10 mouse cellular contexts compared by ENCODE assay signal in the genomic region with DNA sequence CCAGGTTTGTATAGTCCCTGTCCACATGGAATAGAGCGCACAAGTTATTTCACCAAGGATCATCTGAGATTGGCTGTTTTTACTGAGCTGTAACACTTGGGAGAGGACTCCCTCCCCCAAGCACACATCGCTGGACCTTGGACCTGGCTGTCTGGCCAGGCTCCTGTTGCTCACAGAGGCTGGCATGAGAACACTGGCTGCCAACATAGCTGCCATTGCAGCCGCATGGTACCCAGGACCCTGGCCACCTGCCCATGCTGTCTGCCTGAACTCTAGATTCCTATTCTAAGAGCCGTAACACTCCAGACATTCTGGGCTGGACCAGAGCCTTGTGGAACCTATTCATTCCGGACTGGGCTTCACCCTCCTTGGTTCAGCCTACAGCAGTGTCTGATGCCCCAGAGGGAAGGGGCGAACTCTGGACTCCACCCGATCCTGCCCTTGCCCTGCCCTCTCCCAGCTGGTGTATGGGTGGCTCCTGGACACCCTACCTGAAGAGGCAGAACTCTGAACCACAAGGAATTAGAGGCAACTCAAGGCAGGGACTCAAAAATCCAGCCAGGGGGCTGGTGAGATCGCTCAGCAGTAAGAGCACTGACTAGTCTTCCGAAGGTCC. TPM values are rescaled to one million over a fixed set of nuclear protein-coding genes. Genes with fewer than 3 reads are reported as not detected.
A peak's percentile ranks its signal among the peaks of the same experiment; 100 is the strongest.
DNase-seq lines count a peak whose midpoint lies in the region; ATAC-seq and TF ChIP-seq lines count a peak whose summit lies in the region.
"Had no signal": no experiment of that assay in that cellular context is flagged by ENCODE, and none has a peak within 500 bp of the region (broad histone marks: within the 10 kb centered on the region; RNA-seq: fewer than 3 reads in every experiment).

No protein-coding gene starts in this region.

- ATAC-seq in hindbrain, embryonic 14.5 days (ENCODE audit: low FRiP score): no peak
- peak; percentile 61 for ATAC-seq in hindbrain, postnatal 0 days
- ATAC-seq in limb, embryonic 14.5 days (ENCODE audit: low FRiP score, low read depth): no peak
- no peak for ATAC-seq in granulocyte monocyte progenitor cell, adult 5-6 weeks (replicated peaks; ENCODE audit: poor library complexity, severe bottlenecking)
- ATAC-seq: inflammation-experienced regulatory T-cells, adult 6 months had no signal

- peak overlapping the region; percentile 87 for H3K27ac ChIP-seq in hindbrain, embryonic 10.5 days
- no peak overlapping the region for H3K27ac ChIP-seq in hindbrain, embryonic 14.5 days
- H3K27ac ChIP-seq in hindbrain, postnatal 0 days: no peak overlapping the region
- H3K27ac ChIP-seq in limb, embryonic 14.5 days (replicated peaks; ENCODE audit: low read depth, low read length): peak overlapping the region; percentile 90

- no peak overlapping the region for H3K4me3 ChIP-seq in hindbrain, embryonic 10.5 days
- no peak overlapping the region for H3K4me3 ChIP-seq in hindbrain, embryonic 14.5 days (replicated peaks; ENCODE audit: low read length)
- H3K4me3 ChIP-seq in hindbrain, postnatal 0 days (ENCODE audit: low read length): no peak overlapping the region
- H3K4me3 ChIP-seq in limb, embryonic 14.5 days (replicated peaks; ENCODE audit: low read length): no peak overlapping the region

- 92% methylated on average over 9 of the region's 9 CpGs for WGBS in hindbrain, embryonic 10.5 days
- WGBS in hindbrain, embryonic 14.5 days: 83% methylated on average over 9 of the region's 9 CpGs
- 72% methylated on average over 9 of the region's 9 CpGs for WGBS in hindbrain, postnatal 0 days
- 86% methylated on average over 9 of the region's 9 CpGs for WGBS in limb, embryonic 14.5 days

- H3K36me3 ChIP-seq in hindbrain, embryonic 10.5 days: no peaks in the 10 kb centered on the region
- H3K36me3 ChIP-seq in hindbrain, embryonic 14.5 days (replicated peaks; ENCODE audit: control insufficient read depth, insufficient read depth): no peaks in the 10 kb centered on the region
- H3K36me3 ChIP-seq in hindbrain, postnatal 0 days (ENCODE audit: insufficient read depth, low read length): no peaks in the 10 kb centered on the region
- no peaks in the 10 kb centered on the region for H3K36me3 ChIP-seq in limb, embryonic 14.5 days (ENCODE audit: control insufficient read depth, insufficient read depth, low read length)

- H3K4me1 ChIP-seq in hindbrain, embryonic 10.5 days (replicated peaks): peaks cover 65% of the 10 kb centered on the region
- H3K4me1 ChIP-seq in hindbrain, embryonic 14.5 days (replicated peaks; ENCODE audit: control insufficient read depth, insufficient read depth, low read length): peaks cover 32% of the 10 kb centered on the region
- H3K4me1 ChIP-seq in hindbrain, postnatal 0 days (ENCODE audit: insufficient read depth, low read length): peaks cover 17% of the 10 kb centered on the region
- peaks cover 35% of the 10 kb centered on the region for H3K4me1 ChIP-seq in limb, embryonic 14.5 days (ENCODE audit: control insufficient read depth, insufficient read depth, low read length)

- 0 out of 2 replicates have a peak, but pooled peaks have one; percentile 3 for TF ChIP-seq CTCF in hindbrain, postnatal 0 days (IDR thresholded peaks at IDR 0.05; ENCODE audit: low read depth)

- H3K27me3 ChIP-seq in hindbrain, embryonic 10.5 days (ENCODE audit: insufficient read depth, poor library complexity, severe bottlenecking): 0 out of 2 replicates have a peak, but pooled peaks cover 4% of the 10 kb centered on the region
- no peaks in the 10 kb centered on the region for H3K27me3 ChIP-seq in hindbrain, embryonic 14.5 days (ENCODE audit: control insufficient read depth, insufficient read depth, low read length)
- no peaks in the 10 kb centered on the region for H3K27me3 ChIP-seq in hindbrain, postnatal 0 days (ENCODE audit: insufficient read depth, low read length)
- no peaks in the 10 kb centered on the region for H3K27me3 ChIP-seq in limb, embryonic 14.5 days (ENCODE audit: control insufficient read depth, insufficient read depth, low read length)

- no peak overlapping the region for H3K4me2 ChIP-seq in hindbrain, embryonic 14.5 days (replicated peaks)
- H3K4me2 ChIP-seq in hindbrain, postnatal 0 days (ENCODE audit: low read depth, low read length): no peak overlapping the region
- H3K4me2 ChIP-seq in limb, embryonic 14.5 days (replicated peaks; ENCODE audit: low read depth, low read length, severe bottlenecking): no peak overlapping the region

- no peaks in the 10 kb centered on the region for H3K9me3 ChIP-seq in hindbrain, embryonic 10.5 days
- H3K9me3 ChIP-seq in hindbrain, embryonic 14.5 days (ENCODE audit: control insufficient read depth, low read length): no peaks in the 10 kb centered on the region
- H3K9me3 ChIP-seq in hindbrain, postnatal 0 days (ENCODE audit: low read length): no peaks in the 10 kb centered on the region
- no peaks in the 10 kb centered on the region for H3K9me3 ChIP-seq in limb, embryonic 14.5 days (ENCODE audit: control insufficient read depth, low read length)

- H3K9ac ChIP-seq in hindbrain, embryonic 14.5 days: no peak overlapping the region
- H3K9ac ChIP-seq in hindbrain, postnatal 0 days (replicated peaks; ENCODE audit: low read length): no peak overlapping the region
- no peak overlapping the region for H3K9ac ChIP-seq in limb, embryonic 14.5 days (ENCODE audit: low read depth, low read length, severe bottlenecking)

- TF ChIP-seq POLR2A in limb, embryonic 14.5 days (IDR thresholded peaks at IDR 0.05; ENCODE audit: borderline replicate concordance, extremely low read depth, insufficient read depth, insufficient read length): no peak

- no peak for DNase-seq in hindbrain, embryonic 10.5 days (ENCODE audit: low spot score)
- no peak for DNase-seq in hindbrain, embryonic 14.5 days (ENCODE audit: low spot score)
- DNase-seq in fibroblast of lung, adult 2 months (ENCODE audit: low read depth): peak; percentile 89
- DNase-seq in hindbrain, postnatal 0 days (ENCODE audit: low spot score): peak; percentile 73
- no peak for DNase-seq in limb, embryonic 14.5 days (ENCODE audit: low spot score)
- DNase-seq in embryo, embryonic 10 days (ENCODE audit: low spot score): no peak
- DNase-seq in embryo, embryonic 9.5 days (ENCODE audit: extremely low spot score): no peak
- DNase-seq: thymus, postnatal 36 days had no signal

RNA-seq across cellular contexts. Expression of a gene that starts 58.5 kb away (rescaled TPM):
- polyA plus RNA-seq in hindbrain, embryonic 10.5 days (2016; fragmentation: Nextera tagmentation; extraction: Ambion mirVana): 5.1 and 7.5 TPM in 2 replicates
- polyA plus RNA-seq in hindbrain, embryonic 14.5 days (2014; fragmentation: Nextera tagmentation; extraction: Ambion mirVana): 9.5 and 14.8 TPM in 2 replicates
- total RNA-seq in hindbrain, postnatal 0 days (2014; rRNA removed): 5.7 and 6.6 TPM in 2 replicates
- polyA plus RNA-seq in hindbrain, postnatal 0 days (2015; fragmentation: Nextera tagmentation; extraction: Ambion mirVana): 10.7 and 14.4 TPM in 2 replicates
- 18.6 and 21.6 TPM in 2 replicates for polyA plus RNA-seq in limb, embryonic 14.5 days (2012; rRNA removed)
- 16.1 and 18.7 TPM in 2 replicates for polyA plus RNA-seq in limb, embryonic 14.5 days (2014; fragmentation: Nextera tagmentation; extraction: Ambion mirVana)
- 387 and 445 TPM in 2 replicates for total RNA-seq in granulocyte monocyte progenitor cell, adult 5-6 weeks (2014; fragmentation: Nextera tagmentation)
- total RNA-seq in granulocyte monocyte progenitor cell, adult 5-6 weeks (2017): 356 and 457 TPM in 2 replicates

Comparison
In these comparisons a context has a peak if more than half of its experiments do, and no peak if none do; other contexts are left out.
1. DNase-seq: peak in fibroblast of lung, adult 2 months (single experiment) and hindbrain, postnatal 0 days (single experiment); none in hindbrain, embryonic 10.5 days (single experiment), hindbrain, embryonic 14.5 days (single experiment), limb, embryonic 14.5 days (single experiment), embryo, embryonic 10 days (single experiment) and embryo, embryonic 9.5 days (single experiment).
2. H3K27ac ChIP-seq: peak in hindbrain, embryonic 10.5 days (single experiment) and limb, embryonic 14.5 days (single experiment); none in hindbrain, embryonic 14.5 days (single experiment) and hindbrain, postnatal 0 days (single experiment).